Mouse (Mus musculus): ENCODE results near the gene Gal3st2c. TPM values are rescaled to one million over a fixed set of nuclear protein-coding genes. Genes with fewer than 3 reads are reported as not detected.

The Gal3st2c gene
- polyA plus RNA-seq, 1 experiment, result 0.01 TPM

DNA sequence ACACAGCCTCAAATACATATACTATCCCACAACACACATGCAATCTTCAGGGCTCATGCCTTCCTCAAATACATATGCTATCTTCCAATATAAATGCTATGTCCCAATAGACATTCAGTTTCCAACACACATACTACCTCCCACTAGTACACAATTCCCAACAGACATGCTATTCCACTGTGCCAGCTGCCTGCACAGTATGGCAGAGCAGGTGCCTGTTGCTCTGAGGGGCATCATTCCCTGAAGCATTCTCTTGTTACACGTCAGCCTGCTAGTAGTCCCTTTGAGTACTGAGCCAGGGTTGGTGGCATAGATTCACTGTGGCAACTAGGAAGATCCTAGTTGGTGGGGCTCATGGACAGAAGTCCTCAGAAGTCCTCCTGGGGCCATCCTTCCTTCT lies 64.2 kb downstream of the Gal3st2c start:
- TF ChIP-seq GATA1 (IDR thresholded peaks at IDR 0.05; ENCODE audit: low read length), result no peak

DNA sequence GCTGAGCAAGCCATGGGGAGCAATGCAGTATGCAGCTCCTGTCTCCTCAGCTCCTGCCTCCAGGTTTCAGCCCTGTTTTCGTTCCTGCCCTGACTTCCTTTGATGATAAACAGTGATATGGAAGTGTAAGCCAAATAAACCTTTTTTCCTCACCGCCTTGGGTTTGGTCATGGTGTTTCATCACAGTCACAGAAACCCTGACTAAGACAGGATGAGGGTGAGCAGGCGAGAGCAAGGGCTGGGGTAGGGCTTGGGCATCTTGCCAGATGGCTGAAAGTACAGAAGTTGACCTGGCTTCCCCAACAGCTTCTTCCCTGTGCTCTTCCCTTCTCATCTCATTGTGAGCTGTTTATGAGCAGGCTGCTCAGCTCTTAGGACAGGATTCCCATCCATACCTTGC lies 65.7 kb downstream of the Gal3st2c start:
- no peak for TF ChIP-seq GATA1 (IDR thresholded peaks at IDR 0.05; ENCODE audit: low read length)

DNA sequence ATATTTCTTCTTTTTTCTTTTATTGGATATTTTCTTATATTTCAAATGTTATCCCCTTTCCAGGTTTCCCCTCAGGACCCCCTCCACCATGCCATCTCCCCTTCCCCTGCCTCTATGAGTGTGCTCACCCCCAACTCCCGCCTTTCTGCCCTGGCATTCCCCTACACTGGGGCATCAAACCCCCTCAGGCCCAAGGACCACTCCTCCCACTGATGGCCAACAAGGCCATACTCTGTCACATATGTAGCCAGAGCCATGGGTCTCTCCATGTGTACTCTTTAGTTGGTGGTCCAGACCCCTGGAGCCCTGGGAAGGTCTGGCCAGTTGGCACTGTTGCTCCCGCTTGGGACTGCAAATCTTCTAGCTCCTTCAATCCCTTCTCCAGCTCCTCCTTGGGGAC lies 67.1 kb downstream of the Gal3st2c start:
- no peak for TF ChIP-seq GATA1 (IDR thresholded peaks at IDR 0.05; ENCODE audit: low read length)

Other genes with a start within 250 kb of the Gal3st2c start
- 13.4 and 14.7 TPM in 2 replicates for gene Atg4b, start 239.0 kb upstream of the Gal3st2c start, polyA plus RNA-seq (2012)
- 75.6 and 93.4 TPM in 2 replicates for gene Thap4, start 235.6 kb upstream of the Gal3st2c start, polyA plus RNA-seq (2012)
- gene Dtymk, start 188.6 kb upstream of the Gal3st2c start, polyA plus RNA-seq (2012), result 147 and 241 TPM in 2 replicates
- gene Ing5, start 186.5 kb upstream of the Gal3st2c start, polyA plus RNA-seq (2012), result 1.3 and 5.4 TPM in 2 replicates
- gene D2hgdh, start 165.6 kb upstream of the Gal3st2c start, polyA plus RNA-seq (2012), result 3.1 and 4.8 TPM in 2 replicates
- 0.03 TPM in 1 of 2 replicates, not detected in the other for gene Gal3st2, start 129.2 kb upstream of the Gal3st2c start, polyA plus RNA-seq (2012)
- gene Gal3st2b, start 72.2 kb upstream of the Gal3st2c start, polyA plus RNA-seq (2012), result 0.08 and 0.09 TPM in 2 replicates
- gene Neu4, start 29.9 kb downstream of the Gal3st2c start, polyA plus RNA-seq (2012), result not detected in 2 replicates
- 0.28 and 0.66 TPM in 2 replicates for gene Pdcd1, start 62.0 kb downstream of the Gal3st2c start, polyA plus RNA-seq (2012)